Mouse (Mus musculus): ENCODE measurements around the gene Slc7a7.

DNA sequence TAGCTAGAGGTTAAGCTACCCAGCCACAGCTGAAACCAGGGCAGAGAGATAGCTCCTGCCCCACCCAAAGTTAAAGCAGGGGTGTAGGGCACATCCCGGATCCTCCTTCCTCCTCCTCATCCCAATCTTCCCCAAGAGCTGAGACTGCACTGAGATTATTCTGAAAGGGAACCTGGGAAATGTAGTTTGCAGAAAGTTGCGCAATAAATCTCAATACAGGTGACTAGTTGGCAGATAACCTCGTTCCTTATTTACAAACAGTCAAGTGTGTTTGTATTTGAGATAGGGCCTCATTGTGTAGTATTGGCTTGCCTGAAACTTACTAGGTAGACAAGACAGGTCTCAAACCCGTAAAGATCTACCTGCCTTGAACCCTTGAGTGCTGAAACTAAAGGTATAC, 44.6 kb upstream of the Slc7a7 start:
- TF ChIP-seq GATA1 (IDR thresholded peaks at IDR 0.05; ENCODE audit: borderline replicate concordance, low read length) (no peak), FLI1 (IDR thresholded peaks at IDR 0.05; ENCODE audit: low read length) (no peak)

All from megakaryocyte, embryonic 14.5 days (primary cell).